Mouse (Mus musculus): ENCODE measurements around the gene Ghr.

The Ghr gene

DNA sequence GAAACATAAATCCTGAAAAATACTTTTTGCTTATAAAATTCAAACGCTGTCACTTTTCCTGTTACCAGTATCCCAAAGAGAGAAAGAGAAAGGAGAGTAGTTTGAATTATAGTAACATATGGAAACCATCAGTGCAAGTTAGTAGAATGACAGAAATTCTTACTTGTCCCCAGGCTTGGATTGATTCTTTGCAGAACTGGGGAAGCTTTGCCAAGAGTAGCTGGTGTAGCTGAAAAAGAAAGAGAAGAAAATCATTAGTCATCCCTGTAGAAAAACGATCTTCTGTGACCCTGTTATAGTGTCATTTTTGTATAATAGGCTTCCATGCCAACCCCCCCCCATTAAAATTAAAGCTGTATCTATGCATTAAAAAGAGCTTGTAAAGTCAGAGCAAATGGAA lies 194.8 kb downstream of the Ghr start:
- DNase-seq (ENCODE audit: low read depth, low spot score) = no peak

DNA sequence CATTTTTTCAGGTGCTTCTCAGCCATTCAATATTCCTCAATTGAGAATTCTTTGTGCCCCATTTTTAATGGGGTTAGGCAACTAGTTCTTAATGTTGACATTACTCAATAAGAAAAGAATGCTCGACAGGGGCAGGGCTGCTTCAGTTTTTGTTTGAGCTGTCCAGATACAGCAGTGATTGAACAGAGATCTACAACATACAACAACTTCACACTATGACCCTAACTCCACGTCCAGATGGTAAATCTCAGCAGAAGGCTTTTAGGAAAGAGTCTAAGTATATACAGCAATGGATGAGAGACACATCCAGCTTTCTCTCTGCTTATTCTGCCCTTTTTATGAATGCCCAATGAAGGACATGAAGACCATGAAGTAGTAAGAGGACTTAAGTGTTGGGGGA lies 199.5 kb downstream of the Ghr start:
- no peak for DNase-seq (ENCODE audit: low read depth, low spot score)

DNA sequence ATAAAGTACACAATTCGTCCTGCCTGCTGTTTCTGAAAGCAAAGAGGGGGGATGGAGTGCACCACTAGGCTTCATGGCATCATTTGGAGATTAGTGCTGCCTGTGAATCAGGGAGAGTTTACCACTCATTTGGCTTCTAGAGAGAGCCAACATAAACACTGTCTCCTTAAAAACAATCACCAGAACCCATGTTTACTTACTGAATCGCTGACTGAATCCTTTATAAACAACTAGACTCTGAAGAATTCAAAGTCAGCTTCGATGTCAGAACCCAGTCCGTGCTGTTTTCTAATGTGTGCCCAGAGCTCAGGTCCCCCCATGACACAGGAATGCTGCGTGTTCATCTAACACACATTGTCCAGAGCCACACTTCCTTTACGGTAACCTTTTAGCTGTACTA lies 201.9 kb downstream of the Ghr start:
- DNase-seq (ENCODE audit: low read depth, low spot score) = no peak

GRCm38 (mm10) chr15:3368261-3368832 lies 214.9 kb downstream of the Ghr start:
- DNase-seq (ENCODE audit: low read depth, low spot score) = no peak

- DNase-seq (ENCODE audit: low read depth, low spot score) = peak; percentile 25
Observed at GRCm38 (mm10) chr15:3356073-3356766, 227.1 kb downstream of the Ghr start.

DNA sequence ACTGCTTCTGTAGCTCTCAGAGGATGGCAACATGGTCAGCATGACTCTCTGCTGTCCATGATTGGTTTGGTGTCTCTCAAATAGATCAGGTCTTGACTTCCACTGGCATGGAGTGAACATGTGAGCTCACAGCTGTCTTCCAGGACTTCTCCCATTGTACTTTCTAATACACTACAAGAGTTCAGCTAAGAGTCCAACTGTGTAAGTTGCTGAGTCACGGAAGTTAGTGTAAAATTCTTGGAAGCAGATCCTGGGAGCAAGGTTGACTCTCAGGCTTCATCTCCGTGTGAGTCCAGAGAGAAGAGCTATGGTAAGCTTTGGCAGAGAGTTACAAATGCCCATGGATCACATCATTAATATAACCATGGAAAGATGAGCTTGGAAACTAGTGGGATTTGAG lies 229.6 kb downstream of the Ghr start:
- no peak for DNase-seq (ENCODE audit: low read depth, low spot score)

DNA sequence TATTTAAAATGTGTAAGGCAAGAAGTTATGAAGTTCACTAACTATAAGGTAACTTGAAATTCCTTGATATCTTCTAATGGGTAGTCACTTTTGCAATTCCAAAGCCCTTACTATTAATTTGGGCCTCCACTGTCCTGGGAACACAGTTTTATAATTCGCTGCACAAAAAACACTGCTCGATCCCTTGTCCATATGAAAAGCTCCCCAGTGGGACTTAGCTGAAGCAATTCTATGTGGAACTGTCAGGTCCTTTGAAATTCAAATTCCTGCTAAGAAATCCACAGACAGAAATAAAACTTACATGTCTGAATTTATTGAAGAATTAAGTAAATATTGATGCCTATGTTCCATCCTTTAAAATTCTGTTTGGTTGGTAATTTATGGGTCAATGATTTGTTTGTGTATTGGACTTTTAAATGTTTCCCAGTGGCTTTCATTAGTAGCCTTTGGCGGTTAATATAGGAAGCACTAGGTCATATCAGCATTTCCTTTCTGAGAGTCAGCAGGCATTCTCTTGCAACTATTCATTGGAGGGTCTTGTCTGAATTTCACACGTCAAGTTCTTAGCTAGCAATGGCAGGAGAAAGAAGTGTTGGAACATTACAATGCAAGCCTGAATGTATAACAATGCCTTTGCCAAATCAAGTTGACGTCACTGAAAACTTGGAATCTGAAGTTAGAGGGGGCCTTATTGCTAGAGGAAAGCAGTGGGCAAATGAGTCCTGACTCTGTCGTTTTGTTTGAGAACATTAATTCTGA lies 233.8 kb downstream of the Ghr start:
- no peak for DNase-seq (ENCODE audit: low read depth, low spot score)

DNA sequence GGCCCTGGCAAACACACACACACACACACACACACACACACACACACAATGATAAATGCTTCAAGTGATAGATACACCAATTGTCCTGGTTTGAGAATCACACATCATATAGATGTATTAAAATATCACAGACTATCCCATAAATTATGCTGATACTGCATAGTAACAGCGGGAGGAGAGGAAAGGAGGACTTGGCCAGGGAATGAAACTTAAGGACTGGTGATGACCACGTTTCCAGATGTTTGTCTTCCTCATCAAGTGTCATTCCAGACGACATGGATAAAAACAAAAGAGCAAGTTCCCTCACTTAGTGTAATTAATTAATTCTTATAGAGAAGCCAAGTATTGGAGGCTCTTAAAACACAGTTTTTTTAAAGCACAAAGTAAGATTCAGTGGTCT lies 236.6 kb downstream of the Ghr start:
- DNase-seq (ENCODE audit: low read depth, low spot score) = no peak

DNA sequence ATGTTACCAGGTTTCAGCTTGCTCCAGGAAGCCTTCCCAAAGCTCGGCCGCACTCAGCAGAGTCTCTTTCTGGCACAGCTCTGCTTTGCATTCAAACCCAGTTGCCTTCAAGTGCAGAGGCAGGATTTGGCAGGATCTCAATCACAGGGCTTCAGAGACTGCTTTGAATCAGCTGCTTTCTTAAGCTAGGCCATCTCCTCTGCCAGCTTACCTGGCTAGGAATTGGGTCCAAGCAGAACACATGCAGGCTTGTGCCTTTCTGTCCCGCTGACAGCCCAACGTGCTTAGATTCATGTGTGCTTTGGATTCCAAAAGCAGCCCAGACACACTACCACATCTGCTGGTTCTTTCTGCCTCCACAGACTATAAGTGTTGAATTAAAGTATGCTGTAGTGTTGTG lies 238.7 kb downstream of the Ghr start:
- DNase-seq (ENCODE audit: low read depth, low spot score) = no peak

DNA sequence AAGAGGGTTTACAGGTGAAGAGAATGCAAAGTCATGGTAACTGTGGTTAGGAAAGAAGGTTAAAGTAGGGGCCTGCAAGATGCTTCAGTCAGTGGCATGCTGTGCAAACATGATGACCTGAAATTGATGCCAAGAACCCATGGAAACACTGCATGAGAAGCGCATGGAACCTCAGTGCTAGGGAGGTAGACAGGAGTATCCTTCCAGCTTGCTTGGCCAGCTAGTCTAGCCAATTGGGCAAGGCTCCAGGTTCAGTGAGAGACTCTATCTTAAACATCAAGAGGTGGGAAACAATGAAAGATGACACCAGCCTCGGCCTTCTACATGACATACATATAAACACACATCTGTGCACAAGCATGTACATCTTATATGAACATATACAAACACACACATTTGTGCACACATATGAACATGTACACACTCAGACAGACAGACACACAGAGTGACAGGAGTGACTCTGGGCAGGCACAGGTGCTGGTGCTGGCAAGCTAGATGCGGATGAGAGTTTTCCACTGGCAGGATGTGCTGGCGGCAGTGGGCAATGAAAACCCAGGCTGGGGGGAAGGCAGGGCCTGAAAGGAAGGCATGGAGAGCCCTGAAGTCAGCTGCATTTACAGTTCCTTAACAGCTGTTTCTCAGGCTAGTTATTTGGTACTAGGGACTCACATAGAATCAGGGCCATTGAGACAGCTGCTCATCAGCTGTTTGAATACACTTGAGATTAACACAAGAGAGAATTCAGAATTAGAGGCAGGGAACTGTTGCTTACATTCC lies 241.3 kb downstream of the Ghr start:
- DNase-seq (ENCODE audit: low read depth, low spot score) = no peak

DNA sequence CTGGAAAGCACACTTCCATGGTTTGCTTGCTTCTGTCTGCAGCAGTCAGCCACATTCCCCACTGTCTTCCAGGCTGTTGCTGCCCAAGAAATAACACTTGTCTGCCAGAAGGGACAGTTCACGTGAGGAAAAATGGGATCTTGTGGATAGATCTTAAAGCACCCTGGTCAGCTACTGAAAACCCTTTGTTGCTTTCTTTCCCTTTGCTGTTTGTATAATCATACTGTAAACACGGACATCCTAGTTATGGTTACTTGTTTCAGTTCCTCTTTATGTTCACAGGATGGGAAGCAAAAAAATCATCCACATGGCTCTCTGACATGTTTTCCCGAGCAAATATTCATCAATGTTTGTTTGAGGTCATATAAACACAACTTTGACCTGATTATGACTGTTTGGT lies 243.4 kb downstream of the Ghr start:
- DNase-seq (ENCODE audit: low read depth, low spot score) = no peak

DNA sequence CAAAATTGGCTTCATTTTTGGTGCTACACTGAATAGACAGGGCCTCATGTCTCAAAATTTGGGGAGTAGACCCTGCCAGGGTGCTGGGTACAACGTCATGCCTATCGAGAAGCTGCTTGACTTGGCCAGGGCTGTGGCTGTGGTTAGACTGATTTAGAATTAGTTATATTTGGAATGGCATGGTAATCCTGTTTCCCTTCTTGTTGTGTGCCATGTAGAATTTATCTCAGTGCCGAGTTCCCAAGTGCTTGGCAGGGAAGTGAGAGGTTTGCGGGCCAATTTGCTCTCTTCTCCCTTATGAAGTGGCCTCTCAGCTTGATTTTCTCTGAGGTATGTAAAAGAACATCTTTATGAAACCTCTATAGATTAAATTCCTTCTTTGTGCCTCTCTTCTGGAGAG lies 250.8 kb downstream of the Ghr start:
- no peak for DNase-seq (ENCODE audit: low read depth, low spot score)

GRCm38 (mm10) chr15:3331813-3332212 lies 251.5 kb downstream of the Ghr start:
- DNase-seq (ENCODE audit: low read depth, low spot score) = no peak

- DNase-seq (ENCODE audit: low read depth, low spot score) = peak; percentile 2
Observed at GRCm38 (mm10) chr15:3330291-3330690, 253.0 kb downstream of the Ghr start.

- DNase-seq (ENCODE audit: low read depth, low spot score) = no peak
Observed at GRCm38 (mm10) chr15:3323041-3323440, 260.3 kb downstream of the Ghr start.

DNA sequence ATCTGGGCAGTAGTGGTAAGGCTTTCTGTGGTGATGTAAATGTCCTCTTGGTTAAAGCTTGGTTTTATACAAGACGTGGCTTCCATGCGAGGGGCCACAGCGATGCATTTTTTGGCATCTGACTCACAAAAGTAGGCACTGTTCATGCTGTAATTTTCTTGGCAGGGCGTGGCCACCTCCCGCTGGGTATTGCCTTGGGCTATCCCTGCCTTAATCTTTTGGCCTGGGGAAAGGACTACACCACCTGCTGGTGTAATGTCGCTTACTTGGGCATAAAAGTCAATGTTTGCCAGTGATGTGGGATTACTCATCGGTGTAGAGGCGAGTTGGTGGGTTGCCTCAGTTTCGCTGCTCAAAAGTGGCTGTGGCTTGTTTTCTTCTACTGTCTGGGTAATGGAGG lies 263.4 kb downstream of the Ghr start:
- peak; percentile 3 for DNase-seq (ENCODE audit: low read depth, low spot score)

DNA sequence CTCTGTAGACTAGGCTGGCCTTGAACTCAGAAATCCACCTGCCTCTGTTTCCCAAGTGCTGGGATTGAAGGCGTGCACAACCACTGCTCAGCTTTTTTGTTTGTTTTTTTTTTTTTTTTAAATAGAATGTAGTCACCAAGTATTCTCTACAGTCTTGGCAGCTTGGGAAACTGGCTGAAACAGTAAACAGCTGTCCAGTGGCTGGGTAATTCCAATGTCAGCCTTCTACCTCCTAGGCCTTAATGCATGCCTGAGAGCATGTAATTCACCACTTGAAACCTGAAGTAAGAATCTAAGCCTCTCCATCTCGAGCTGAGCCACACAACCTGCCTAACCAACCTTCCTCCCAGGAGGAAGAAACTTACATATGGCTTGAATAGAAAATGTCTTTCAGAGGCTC lies 266.7 kb downstream of the Ghr start:
- no peak for DNase-seq (ENCODE audit: low read depth, low spot score)

DNA sequence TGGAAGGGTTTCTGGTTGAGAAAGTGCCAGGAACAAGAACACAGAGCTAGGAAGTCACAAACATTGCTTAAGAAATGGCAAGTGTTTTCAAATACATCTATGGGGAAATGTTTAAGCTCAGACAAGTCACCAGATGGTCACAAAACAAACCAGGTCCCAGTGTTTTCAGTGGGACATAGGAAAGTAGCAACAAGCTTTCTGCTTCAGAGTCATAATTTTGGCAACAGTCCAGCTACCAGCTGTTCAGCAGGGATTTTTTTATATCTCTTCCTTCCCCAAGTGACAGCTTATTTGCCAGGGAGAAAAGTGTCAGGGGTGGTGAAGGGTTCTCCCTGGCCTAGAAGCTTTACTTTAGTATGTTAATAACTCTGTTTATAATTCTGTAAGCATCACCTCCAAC lies 270.4 kb downstream of the Ghr start:
- no peak for DNase-seq (ENCODE audit: low read depth, low spot score)

GRCm38 (mm10) chr15:3309856-3310255 lies 273.4 kb downstream of the Ghr start:
- peak; percentile 18 for DNase-seq (ENCODE audit: low read depth, low spot score)

GRCm38 (mm10) chr15:3303426-3303825 lies 279.9 kb downstream of the Ghr start, which contains the start of gene Ccdc152:
TSS of gene Ccdc152 (minus strand) at chr15:3303526.
- no peak for DNase-seq (ENCODE audit: low read depth, low spot score)

DNA sequence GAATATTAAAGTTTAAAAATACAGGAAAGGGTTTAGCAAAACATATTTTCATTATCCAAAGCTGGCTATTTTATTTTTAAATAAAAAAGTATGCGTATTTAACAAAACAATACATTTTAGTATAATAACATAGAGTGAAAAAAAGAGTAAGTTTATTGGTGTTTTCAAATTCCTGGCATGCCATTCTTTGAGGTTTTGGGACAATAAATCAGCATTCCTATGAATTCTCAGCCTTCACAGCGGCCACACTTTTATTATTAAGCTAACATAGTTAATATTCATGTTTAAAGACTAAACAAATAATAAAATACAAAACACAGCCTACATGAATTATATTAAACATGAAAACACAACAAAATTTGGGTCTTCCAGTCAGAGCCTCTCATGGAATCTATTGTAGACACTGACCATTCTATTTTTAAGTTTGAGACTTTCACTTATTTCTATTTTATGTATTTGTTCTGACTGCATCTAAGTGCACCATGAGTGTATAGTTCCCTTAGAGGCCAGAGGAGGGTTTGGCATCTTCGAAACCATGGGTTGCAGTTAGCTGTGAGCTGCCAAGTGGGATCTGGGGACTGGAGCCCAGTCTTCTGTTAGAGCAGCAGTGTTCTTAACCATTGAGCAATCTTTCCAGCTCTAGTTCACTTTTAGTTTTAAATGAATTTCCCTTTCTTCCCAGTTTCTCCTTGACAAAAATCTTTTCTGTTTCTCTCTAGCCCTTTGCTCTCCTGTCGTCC lies 282.8 kb downstream of the Ghr start:
- DNase-seq (ENCODE audit: low read depth, low spot score) = no peak

- no peak for DNase-seq (ENCODE audit: low read depth, low spot score)
Observed at GRCm38 (mm10) chr15:3297615-3298014, 285.7 kb downstream of the Ghr start.

Data from CD4-positive, CD25-positive, alpha-beta regulatory T cell, adult 2 months (primary cell).